Mouse (Mus musculus): ENCODE results near the gene Dmac2.

- no peak for TF ChIP-seq POLR2A (IDR thresholded peaks at IDR 0.05; ENCODE audit: low read depth, low read length)
- TF ChIP-seq CTCF (IDR thresholded peaks at IDR 0.05; ENCODE audit: borderline replicate concordance, insufficient read depth, low read length) = no peak
Measured at GRCm38 (mm10) chr7:25579441-25579840, 39.8 kb upstream of the Dmac2 start.
